Mouse (Mus musculus) induced T-regulatory cell, adult 2 months (primary cell): Measurements from ENCODE around the gene Zfp488.

ENCODE experiments used
- DNase-seq: peaks from one replicate; pipeline ENCODE4 v3.0.0-alpha.2; 2012; ENCODE audit warnings: low read depth

Zfp488 gene

DNA sequence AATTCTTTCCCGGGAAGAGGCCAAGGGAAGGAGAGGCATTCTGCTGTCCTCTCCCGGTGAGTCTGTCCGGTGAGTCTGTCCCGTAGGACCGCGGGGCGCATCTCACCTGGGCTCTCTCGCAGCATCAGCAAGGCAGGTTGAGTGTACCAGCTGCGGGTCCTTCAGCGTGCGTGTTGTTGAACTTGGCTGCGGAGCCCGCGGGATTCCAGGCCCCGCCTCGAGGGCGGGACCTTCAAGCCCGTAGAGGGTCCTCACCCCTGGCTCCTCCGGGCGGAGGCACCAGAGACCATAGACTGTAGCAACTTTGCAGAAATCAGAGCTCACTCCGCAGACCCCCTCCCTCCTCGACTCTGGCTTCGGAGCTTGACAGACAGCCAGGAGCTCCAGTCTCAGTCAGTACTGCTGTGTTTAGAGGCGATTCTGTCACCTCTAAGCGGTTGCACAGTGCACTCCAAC is at the start of gene Zfp488:
Gene Zfp488, minus strand, starts transcription at position 161 of the 456 bp plus-strand sequence.
- DNase-seq, result no peak

DNA sequence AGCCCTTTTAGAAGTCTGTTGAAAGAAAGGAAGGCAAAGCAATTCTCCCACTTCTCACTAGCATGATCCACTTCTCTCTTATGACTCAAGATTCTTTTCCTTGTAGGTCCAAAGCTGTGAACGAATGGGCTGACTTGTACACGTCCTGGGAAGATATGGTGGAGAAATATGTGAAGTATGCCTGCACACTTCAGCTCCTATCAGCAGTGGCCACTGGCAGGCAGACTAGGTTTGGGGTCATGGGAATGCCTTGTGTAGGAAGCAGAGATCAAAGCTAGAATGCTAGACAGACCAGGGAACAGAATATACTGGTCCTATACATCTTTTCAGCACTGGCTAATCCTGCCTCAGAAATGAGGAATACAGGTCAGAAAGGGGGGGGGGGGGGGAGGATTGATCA is 48.1 kb upstream of the Zfp488 start:
- no peak for DNase-seq

DNA sequence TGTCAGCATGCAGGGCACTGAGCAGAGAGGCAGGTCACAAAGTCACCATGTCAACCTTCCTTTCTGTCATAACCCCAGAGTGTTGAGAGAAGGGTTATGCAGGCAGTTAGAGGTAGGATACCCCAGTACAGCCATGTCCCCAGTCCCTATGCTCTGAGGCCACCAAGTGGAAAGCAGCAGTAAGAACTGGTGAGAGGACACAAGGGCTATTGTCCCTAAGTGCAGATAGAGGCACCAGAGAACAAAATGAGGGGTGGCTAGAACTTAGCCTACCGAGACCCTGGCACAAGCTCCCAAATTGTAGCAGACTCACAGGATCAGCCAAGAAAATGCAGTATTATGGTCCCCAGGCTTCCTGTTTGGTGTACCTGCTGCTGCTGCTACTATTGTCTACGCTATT is 38.4 kb upstream of the Zfp488 start:
- no peak for DNase-seq

DNA sequence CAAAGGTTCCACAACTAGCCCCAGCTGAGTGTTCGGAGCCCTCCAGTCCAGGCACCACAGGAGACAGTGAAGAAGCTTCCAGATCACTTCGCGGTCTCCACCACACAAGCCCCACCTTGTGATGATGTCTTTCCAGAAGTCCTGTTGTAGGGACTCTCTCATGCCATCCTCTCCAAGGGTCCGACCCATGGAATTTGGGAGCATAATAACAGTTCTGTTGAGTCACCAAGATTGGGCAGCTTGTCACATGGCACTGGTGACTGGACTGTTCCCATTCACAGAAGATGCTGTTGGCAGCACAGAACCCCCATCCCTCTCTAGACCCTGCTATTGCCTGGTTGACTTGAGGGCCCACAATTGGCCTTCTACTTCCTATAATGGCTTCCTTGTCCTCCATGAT is 37.8 kb upstream of the Zfp488 start, which contains the start of gene Gm5460:
Gene Gm5460, plus strand, starts transcription at position 378 of the 400 bp plus-strand sequence.
- DNase-seq, result no peak

DNA sequence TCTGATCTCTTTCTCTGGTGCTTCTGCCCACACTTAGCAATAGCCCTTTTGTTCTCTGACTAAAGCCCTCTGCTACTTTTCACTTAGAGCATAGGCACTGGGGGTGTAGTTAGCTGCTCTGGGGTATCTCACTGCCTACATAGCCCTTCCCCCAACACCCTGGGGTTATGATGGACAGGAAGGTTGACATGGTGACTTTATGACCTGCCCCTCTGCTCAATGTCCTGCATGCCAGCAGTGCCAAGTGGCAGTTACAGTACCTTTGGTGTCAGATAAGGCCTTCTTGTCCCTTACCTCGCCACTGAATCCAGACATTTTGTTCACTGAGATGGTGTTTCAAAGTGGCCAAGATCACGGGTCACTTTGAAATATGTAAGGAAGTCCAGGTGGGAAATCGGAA is 36.5 kb upstream of the Zfp488 start, which contains the start of gene Gm30083:
Gene Gm30083, minus strand, starts transcription at position 120 of the 400 bp plus-strand sequence.
- no peak for DNase-seq

DNA sequence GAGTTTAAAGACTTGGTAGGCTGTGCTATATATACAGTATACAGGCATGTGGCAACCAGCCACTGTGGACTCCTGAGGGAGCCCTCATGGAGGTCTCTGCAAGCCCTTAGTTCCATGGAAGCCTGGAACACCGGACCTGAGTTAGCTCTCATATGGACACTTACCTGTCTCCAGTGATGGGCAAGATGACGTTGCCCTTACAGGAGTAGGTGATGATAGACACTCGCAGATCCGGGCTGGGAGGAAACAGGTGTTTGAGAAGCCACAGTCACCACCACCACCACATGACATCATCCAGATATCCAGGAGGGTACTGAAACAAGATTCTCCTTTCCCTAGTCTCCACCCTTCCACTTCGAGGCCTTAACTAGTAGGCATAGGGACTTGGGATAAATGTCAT is 23.8 kb upstream of the Zfp488 start:
- DNase-seq, result no peak

DNA sequence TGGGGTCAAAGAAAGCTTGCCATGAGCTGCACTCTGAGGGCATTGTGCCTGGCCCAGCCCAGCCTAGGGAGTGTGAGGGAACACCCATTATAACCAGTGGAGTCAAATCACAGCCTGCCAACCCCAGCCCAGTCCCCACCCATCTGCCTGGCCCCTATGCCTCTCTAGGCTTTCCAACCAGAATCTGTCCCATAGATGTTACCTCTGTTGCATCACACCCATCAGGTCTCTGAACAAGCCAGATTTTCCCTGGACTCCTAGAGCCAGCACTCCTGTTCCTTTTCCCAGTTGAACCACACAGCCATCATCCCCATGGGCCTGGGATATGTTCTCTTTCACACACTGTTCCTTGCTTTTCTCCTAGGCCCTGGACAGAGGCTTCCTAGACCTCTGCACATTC is 22.9 kb upstream of the Zfp488 start:
- DNase-seq, result no peak

DNA sequence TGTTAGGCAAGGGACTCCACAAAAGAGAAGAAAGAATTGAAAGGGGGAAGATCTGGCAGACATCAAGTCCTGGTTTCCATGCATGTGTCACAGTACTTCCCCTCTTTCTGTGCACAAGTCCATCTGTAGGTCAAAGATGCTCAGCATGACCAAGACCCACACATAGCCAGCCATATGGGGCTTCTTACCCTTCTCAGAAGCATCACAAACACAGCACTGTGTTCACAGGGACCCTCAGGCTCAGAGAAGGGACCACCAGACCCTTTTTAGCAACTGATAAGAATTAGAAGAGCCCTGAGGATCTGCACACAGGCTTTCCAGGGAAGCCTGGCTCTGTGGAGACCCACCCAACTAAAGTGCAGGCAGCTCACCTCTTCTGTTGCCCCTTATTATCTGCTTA is 21.5 kb upstream of the Zfp488 start:
- no peak for DNase-seq

DNA sequence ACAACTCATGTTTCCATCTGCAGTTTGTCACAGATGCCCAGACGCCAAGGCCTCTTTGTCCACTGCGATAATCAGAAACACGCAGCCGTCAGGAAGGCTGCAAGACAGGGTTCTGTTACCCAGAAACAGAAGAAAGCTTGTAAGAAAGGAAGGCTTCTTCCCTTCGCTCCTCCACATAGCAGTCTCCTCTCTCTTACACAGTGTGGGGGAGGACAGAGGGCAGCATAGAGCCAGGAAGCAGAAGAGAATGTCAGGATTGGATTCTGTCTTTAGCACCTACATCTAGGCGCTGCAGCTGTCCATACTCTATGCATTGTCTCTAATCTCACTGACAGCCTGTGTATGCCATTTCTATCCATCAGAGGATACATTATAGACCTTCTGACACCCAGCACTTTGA is 18.9 kb upstream of the Zfp488 start:
- no peak for DNase-seq

DNA sequence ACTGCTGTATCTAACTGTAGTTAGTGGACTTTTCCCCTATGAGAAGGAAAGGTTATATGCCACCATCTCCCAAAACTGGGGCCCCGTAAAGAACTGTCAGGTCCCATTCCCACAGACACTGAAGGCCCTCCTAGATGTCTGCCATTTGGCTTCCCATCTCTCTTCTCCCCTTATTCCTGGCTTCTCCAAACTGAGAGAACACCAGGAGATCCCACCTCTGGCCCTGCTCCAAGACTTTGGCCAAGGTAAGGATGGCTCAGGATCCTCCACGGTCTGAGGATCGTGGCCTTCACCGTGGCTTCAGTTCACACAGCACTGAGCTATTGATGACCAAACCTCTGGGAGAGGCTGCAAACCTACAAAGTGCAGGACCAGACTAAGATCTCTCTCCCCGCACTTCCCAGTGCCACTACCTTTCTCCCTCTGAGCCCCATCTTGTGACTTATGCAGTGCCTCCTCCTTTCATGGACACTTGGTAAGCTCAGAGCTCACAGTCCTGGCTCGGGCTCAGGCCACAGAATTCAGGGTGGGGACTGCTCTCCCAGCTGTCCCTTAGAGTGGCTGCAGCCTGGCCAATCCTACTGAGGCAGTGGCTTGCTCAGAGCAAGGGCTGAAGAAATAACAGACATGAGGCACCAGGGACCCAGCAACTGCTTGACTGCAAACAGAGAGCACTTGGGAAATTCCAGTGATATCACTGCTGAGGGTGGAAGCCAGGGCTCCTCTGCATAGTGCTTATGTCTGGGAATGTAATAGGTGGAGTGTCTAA is 15.1 kb upstream of the Zfp488 start:
- no peak for DNase-seq

DNA sequence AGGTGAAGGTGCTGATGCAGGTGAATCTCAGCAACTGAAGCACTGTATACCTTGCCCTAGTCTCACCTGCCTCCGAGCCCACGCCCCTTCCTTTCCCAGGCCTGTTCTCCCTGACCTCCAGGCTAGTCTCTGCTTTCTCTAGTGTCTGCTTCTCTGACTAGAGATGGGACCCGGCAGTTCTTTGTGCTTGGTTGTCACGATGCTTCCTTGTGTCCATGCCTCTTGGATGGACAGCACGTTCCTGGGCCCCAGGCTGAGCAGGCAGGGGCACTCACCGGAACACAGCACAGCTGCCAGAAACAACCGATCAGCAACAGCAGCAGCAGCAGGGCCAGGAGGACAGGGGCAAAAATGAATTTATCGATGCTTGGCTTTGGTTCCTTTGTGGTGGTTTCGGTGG is 14.5 kb upstream of the Zfp488 start:
- DNase-seq, result no peak

DNA sequence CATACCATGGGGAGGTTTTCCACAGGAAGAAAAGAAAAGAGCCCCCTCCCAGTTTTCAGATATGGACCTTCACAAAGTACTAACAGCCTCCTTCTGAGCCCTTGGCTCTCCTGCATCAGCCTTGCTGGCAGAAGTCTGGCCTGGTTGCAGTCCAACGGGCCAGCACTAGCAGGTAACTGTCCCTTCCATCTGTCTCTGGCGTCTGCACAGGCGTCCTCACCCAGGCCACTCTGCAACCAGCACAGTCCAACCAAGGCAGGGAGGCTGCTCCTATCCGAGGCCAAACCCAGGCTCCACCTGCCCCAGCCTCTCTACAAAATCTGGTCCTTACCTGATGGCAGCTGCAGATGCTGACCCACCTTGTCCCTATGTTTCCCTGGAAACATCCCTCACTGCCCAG is 13.4 kb upstream of the Zfp488 start:
- DNase-seq, result no peak

DNA sequence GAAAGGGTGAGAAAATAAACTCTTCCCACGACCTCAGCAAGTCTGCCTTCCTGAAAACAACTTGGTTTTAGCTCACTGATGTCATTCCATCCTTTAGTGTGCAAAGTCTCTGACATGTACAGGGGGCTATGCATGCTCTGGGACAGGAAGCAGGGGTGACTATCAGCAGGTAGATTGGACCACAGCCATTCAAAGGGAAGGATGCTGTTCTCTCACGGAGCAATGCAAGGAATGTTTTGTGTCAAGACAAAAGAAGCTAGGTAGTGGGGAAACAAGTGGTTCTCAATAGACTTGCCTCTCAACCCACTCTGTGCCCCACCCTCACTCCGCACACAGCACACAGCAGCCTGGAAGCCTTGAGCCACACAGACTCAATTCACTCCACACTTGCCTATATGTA is 10.6 kb upstream of the Zfp488 start:
- DNase-seq, result no peak

DNA sequence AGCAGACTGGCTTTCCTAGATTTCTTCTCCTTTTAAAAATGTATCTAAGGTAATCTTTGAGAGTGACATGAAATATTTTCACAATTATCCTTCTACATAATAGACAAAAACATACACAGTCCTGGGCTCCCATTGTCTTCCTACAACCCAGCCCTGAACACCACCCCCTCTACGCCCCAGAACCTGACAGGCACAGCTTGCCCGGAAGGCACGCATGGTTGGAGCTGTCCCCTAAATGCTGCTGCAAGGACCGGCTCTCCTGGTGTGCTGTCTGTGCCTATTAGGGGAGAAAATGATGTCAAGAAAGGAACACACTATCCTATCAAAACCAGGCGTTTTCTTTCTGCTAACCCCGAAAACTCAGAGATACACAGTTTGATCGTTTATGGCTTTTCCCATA is 816 bp downstream of the Zfp488 start:
- no peak for DNase-seq

DNA sequence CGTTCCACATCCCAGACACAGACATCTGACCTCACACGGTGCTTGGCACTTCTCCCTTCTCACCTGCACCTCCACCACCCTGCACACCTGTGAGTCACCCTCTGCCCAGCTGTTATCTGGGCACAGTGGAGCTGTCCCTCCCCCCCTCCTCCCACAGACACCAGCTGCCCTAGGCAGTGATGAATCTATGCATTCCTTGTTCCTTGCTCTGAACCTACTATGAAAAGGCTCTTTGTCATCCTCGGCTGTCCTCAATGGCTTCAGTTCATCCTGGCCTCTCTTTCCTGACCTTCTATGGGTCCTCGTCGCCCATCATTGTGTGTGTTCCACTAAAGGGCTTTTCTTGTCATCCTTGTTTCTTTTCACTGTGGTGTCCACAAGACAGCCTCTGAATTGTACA is 3.8 kb downstream of the Zfp488 start:
- no peak for DNase-seq

DNA sequence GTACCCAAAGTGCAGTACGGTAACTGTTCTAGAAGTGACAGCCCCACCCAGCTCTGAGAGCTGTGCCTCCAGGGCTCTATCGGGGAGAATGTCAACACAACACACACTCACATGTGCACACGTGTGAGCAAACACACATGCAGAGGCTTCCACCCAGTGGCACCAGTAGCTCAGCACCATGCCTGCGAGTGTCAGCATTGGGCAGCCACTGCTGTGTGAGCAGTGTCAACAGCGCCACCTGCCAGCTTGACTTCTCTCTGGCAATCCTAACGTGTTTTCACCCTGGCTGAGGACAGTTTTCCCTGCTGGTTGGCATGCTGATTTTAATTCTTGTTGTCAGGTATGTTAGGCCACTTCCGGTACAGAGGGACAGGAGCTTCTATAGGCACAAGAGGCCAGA is 5.9 kb downstream of the Zfp488 start:
- no peak for DNase-seq

DNA sequence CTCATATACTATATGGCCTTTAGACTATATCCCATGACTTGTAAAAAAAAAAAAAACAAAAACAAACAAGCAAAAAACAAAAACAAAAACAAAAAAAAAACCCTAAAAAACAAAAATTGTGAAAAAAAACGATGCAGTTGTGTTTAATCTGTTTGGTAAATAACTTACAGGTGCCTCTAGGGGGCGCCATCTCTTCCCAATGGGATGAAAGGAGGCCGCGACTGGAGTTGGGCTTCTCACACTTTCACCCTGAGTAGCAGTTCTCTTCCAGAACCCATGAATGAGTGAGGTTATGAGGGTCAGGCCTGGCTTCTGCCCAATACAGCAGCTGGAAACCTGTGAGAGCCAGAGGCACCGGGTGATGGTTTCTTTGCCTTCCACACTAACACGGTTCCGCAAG is 12.9 kb downstream of the Zfp488 start:
- peak; percentile 1 for DNase-seq

DNA sequence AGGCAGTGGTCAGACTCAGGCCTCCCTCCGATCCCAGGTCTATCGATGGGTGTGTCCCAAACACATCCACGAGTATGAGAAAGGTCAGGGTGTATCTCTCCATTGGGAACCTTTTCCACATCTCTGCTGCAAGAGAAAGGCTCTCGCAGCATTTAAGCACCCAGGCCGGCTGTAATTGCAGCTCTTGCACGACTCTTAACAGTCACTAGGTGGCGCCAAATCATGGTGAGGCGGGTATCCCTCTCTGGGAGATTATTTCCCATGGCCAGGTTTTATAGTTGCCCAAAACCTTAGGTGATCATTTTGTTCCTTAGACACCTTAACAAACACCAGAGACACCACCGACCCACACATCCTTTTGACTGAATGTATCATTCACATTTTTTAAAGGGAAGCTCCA is 19.2 kb downstream of the Zfp488 start:
- peak; percentile 9 for DNase-seq

DNA sequence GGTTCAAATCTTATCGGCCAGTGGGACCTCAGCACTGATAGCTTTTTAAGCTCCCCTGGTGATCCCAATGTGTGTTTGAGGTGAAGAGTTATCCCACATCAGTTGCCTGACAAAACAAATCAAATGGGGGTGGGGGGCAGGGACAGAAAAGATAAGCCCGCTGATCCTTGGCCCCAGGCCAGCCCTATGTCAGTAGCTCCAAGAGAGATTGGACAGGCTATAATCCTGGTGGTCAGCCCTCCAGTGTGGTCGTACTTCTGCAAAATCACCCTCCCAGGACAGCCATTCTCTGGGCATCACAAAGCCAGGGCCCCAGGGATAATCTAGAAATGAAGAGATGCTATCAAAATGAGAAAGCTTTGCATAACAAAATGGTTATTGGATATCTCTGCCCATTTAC is 19.7 kb downstream of the Zfp488 start:
- no peak for DNase-seq

DNA sequence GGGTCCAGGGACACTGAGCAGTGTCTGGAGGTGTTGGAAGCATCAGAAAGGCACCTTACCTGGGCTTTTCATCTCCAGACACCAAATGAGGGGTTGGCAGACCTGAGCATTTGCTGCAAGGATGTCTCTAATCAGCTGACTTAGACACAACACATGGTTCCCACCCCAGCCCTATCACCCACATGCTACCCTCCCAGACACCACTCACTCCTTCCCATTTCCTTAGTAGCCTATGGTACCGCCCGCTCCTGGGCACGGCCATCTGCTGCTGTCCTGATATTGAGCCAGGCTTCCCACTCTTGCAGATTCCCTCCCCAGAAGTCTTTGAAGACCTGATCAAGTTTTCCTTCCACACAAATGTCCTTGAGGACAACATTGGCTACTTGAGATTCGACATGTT is 20.4 kb downstream of the Zfp488 start:
- DNase-seq, result no peak

DNA sequence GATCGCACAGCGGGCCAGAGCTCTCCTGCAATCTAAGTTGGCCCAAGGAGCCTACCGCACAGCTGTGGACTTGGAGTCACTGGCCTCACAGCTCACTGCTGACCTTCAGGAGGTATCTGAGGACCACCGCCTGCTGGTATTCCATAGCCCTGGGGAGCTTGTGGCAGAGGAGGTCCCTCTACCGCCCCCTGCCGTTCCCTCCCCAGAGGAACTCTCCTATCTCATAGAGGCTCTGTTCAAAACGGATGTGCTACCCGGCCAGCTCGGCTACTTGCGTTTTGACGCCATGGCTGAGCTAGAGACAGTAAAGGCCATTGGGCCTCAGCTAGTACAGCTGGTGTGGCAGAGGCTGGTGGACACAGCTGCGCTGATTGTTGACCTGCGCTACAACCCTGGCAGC is 22.5 kb downstream of the Zfp488 start:
- no peak for DNase-seq

DNA sequence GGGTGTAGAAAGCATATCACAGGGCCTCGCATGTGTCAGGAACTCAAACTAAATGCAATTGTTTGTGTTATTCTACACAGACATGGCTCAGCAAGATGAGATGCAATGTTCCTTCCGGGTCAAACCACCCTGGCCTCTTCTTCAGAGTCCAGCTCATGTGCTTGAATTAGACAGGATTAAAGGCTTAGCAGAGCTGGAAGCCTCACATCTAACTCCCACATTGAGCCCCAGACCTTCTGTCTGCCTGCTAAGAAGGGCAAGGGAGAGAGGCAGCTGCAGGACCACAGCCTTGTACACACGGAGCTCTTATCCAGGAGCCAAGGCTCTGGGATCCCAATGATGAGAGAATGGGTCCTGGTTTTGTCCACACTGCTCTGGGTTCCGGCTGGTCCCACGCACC is 24.8 kb downstream of the Zfp488 start, which contains the start of gene Rbp3:
Gene Rbp3, plus strand, starts transcription at position 243 of the 400 bp plus-strand sequence.
- DNase-seq, result no peak

DNA sequence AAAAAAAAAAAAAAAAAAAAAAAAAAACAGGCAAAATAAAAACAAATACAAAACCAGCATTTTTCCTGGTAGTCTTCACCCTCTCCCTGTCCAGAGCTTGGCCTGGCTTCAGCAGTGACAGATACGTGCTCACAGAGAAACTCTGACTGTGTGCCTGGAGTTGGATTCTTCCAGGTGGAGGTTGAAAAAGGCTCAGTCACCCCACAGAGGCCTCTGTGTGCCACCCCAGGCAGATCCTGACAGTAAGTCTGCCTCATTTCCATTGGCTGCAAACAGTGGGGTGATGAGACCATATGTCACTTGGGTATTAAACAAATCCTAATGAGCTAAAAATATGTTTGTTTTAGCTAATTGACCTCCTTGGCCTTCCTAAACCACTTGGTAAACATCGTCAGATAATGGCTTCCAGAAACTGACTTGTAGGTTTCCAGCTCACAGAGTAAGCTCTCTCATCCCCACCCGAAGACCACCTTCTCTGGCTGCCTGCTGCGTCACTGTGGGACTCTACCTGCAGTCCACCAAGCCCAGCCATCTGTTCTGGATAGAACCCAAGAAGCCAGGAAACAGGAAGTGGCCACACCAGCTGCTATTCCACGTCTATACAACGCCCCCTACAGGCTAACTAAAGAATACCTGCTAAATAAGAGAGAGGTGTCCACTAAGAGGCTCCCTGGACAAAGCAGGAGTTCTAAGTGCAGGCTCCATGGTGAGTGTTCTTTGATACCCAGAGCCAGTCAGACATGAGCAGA is 26.2 kb downstream of the Zfp488 start:
- no peak for DNase-seq
